Mouse (Mus musculus) retina, embryonic 14.5 days (tissue): ENCODE results near the gene Cdkl2.

Source experiments
- DNase-seq: peaks from one replicate; pipeline ENCODE4 v3.0.0-alpha.2; 2015; ENCODE audit warnings: low spot score

Cdkl2 gene

DNA sequence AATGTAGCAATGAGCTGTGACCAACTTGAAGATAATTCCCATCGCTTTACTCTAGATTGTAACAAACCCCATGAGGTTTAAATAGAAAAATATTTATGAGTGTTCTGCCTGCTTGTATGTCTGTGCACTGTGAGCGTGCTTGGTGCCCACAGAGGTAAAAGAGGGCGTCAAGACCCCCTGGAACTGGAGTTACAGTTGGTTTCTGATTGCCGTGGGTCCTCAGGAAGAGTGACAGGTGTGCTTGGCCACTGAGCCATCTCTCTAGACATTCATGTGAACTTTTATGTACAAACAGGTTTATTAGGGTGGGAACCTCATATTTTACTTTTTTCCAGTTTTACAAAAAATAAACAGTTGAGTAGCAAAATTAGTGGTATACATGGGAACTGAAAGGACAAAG lies at the start of gene Cdkl2:
TSS of gene Cdkl2 (minus strand) at position 101 of the 400 bp plus-strand sequence.
- no peak for DNase-seq

GRCm38 (mm10) chr5:92087469-92087868 lies 43.8 kb upstream of the Cdkl2 start:
- no peak for DNase-seq

DNA sequence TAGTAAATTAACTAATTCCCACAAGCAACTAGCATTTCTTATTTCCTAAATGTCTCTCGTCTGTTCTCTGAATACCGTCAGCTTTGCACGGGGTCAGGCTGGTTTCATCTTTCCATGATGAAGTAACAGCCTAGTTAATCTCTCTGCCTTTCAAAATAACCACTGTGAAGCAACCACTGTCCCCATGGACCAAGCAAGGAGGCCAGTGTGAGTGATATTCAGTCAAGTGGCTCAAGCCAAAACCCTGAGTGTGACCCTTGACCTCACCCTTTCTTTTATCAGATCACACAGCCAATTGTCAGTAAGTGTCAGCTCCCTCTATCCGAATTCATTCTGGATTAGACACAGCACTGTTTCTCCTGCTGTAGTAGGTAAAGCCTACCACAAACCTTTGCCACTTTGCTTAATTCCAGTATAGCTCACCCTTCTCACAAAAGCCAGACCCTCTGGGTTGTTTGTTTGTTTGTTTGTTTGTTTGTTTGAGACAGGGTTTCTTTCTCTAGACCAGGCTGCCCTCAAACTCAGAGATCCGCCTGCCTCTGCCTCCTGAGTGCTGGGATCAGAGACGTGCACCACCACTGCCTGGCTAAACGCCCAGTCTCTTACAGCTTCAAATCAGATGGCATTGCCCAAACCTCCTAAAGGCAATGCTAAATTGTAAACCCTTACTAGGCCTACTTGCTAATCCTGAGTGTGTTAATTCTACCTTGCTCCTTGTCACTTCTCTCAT lies 42.3 kb upstream of the Cdkl2 start:
- DNase-seq, result no peak

DNA sequence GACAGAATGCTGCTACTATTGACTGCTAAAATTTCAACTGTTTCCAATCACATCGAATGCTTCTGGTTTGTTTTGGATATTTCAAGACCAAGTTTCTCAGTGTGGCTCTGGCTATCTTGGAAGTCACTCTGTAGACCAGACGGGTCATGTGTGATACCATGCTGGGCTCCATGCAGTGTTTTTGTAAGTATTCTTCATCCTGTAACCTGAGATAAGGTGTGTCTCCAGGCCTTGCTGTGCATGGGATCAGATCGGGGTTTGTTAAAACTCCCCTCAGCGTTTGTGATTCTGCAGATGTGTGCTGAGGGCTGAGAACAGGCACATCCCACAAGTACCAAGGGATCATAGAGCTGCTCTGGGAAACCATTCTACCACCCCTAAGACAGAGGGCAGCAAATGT lies 41.6 kb upstream of the Cdkl2 start:
- no peak for DNase-seq

GRCm38 (mm10) chr5:92083417-92084038 lies 39.8 kb upstream of the Cdkl2 start, which contains the start of gene G3bp2:
TSS of gene G3bp2 (minus strand) at chr5:92083719.
- peak; percentile 98 for DNase-seq

- DNase-seq, result peak; percentile 60
These were observed 39.2 kb upstream of the Cdkl2 start for GRCm38 (mm10) chr5:92082821-92083401.

- DNase-seq, result no peak
These were observed 37.6 kb upstream of the Cdkl2 start for GRCm38 (mm10) chr5:92081326-92081725.

DNA sequence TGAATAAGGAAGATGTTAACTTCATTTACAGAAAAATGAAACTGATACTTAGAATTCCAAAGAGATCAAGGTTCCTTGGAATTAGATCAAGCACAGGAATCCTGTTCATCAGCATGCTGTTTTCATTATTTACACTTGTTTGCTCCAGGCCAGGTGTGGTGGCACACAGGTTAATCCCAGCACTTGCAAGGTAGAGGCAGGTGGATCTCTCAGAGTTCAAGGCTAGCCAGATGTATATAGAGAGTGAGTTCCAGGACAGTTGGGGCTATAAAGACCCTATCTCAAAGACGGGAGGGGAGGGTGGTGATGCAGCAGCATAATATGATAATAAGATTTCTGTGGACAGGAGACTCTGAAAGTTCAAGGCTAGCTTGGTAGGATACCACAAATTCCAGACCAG lies 36.7 kb upstream of the Cdkl2 start:
- DNase-seq, result no peak

DNA sequence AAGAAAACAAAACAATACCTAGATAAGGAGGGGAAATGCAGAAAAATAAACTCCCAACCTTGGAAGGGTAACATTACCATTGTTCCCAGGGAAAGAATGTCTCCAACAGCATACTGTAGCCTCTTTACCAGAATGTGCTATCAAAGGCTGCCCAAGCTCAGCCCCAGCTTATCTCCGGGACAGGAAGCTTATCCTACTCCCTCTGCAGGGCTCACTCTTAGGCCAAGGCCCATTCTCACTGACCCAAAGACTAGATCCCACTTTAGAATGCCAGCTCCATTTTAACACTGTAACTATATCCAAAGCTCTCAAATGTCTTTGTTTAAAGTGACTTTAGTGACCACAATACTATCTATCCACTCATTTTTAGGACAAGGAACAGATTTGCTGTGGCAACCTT lies 35.6 kb upstream of the Cdkl2 start:
- no peak for DNase-seq

DNA sequence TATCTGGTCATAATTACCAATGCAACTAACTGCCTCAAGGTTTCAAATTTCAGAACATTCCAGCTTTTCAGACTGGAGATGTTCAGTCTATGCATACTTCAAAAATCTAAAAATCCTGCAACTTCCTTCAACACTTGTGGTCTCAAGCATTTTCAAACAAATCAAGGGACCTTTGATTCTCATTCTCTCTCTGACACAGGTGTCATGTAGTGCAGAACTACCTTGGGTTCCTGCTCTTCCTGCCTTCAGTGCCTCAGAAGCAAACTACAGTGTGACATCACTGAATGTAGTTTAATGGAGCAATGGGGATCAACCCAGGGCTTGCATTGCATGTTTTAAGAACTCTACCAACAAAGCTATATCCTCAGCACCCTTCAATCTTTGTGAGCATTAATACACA lies 35.1 kb upstream of the Cdkl2 start:
- no peak for DNase-seq

GRCm38 (mm10) chr5:92076273-92076672 lies 32.6 kb upstream of the Cdkl2 start:
- DNase-seq, result no peak

DNA sequence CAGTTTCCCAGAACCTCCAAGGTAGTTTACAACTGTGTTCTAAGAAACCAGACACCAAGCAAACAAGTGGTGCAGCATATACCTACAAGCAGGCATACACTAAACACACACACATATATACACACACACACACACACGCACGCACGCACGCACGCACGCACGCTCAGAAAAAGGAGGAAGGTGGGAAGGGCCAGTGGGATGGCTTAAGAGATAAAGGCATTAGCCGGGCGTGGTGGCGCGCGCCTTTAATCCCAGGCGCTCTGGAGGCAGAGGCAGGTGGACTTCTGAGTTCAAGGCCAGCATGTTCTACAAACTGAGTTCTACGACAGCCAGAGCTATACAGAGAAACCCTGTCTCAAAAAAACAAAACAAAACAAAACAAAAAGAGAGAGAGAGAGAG lies 30.4 kb upstream of the Cdkl2 start:
- DNase-seq, result no peak

DNA sequence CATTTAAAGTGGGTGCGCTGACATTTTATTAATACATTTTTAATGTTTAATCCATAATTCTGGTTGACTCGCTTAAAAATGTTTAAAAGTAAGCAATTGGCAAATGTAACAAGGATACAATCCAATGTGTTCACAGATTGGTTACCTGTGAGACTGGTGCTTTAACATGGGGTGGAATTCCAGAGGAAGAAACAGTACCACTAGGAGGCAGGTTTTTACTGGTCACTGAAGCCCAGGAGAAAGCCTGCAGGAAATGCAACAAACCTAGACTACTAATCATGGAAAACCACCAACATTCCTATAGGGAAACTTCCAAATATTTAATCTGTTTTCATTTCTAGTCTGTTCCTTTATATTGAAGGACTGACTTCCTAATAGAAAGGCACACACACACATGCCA lies 19.5 kb upstream of the Cdkl2 start:
- no peak for DNase-seq

- DNase-seq, result no peak
These were observed 9.2 kb upstream of the Cdkl2 start for GRCm38 (mm10) chr5:92052866-92053265.

- DNase-seq, result no peak
These were observed 6.7 kb upstream of the Cdkl2 start for GRCm38 (mm10) chr5:92050419-92050818.

DNA sequence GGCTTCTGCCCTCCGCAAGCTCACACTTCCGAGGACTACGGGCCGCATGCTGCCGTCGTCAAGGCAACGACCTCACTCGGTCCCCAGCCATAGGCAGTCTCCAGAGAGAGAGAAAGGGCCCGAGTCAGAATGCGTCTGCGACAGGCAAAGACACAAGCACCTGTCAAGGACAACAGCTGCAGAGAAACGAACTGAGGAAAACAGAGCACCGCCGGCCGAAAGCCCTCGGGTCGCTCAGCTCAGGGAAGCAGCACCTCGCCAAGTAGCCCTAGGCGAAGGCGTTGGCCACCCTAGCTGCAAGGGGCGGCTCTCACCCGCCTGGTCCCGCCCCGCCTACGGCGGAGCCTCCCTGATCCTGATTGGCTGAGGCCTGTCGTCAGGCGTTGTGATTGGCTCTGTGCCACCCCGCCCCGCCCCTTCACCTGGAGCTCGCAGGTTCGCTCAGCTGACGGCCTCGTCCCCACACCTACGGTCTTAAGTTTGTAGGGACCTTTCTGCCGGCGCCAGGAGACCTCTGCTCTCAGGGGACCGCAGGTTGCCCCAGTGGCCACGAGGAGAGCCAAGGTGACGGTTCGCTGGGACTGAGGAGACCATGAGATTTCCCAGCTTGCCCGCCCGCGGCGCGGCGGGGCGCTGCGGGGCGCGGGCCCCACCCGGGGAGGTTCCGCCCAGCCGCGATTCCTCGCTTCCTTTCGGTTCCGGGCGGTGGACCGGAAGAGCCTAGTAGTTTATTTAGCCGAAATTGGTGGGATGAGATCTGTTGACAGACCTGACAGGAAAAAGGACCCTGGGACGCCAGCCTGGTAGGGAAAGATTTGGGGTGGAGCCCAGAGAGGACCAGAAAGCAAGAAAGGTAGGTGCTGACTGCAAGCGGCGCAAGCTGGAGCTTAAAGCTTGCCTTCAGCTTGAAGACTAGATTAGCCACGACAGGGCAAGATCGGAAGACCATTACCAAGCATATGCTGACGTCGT lies 1.0 kb downstream of the Cdkl2 start:
- DNase-seq, result peak; percentile 87

DNA sequence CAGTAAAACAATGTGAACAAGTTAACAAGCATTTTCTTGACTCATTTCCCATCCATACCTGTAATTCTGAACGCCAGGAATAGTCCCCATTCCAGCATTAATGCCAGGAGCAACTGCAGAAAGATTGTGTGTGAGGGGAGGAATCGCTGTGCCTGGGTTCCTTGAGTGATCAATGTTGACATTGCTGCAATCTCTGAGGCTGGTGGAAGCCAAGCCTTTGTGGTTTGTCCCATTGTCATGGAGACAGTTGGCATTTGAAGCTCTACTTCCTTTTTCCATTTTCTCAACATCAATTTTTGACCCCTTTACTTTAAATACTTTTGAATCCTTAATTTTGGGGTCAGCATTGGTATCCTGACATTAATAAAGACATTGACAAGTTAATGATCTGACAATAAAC lies 23.7 kb downstream of the Cdkl2 start:
- DNase-seq, result no peak

DNA sequence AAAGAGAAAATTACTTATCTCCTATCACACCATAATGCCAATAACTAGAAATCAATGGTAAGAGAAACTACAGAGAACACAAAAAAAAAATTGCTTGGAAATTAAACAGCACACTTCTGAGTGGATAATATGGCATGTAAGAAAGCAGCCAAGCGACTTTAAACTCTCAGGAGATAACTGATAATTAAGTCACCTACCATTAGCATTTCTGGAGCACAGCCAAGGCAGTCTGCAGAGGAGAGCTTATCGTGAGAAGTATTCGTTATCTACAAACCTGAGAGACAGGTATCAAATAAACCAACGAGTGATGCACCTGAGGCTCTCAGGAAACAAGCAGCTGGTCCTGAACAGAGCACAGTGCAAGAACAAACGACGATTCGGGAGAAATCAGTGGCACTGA lies 31.9 kb downstream of the Cdkl2 start:
- DNase-seq, result no peak

GRCm38 (mm10) chr5:92009827-92010226 lies 33.9 kb downstream of the Cdkl2 start:
- no peak for DNase-seq

GRCm38 (mm10) chr5:92003011-92003410 lies 40.7 kb downstream of the Cdkl2 start:
- DNase-seq, result peak; percentile 25

GRCm38 (mm10) chr5:92000770-92001169 lies 42.9 kb downstream of the Cdkl2 start:
- DNase-seq, result no peak

- DNase-seq, result peak; percentile 23
These were observed 49.1 kb downstream of the Cdkl2 start for GRCm38 (mm10) chr5:91994546-91994945.
